Mouse (Mus musculus) bone marrow macrophage, adult 2 months (primary cell): ENCODE data around the gene Vac14.

ENCODE experiments used
- CTCF ChIP-seq: IDR thresholded peaks from 2 replicates; pipeline ENCODE4 v1.5.1; 2012; ENCODE audit warnings: low read depth, mild to moderate bottlenecking, low read length, moderate library complexity
- POLR2A ChIP-seq: IDR thresholded peaks from 2 replicates; pipeline ENCODE4 v1.6.1; 2012; ENCODE audit warnings: mild to moderate bottlenecking, low read depth, low read length, borderline replicate concordance

DNA sequence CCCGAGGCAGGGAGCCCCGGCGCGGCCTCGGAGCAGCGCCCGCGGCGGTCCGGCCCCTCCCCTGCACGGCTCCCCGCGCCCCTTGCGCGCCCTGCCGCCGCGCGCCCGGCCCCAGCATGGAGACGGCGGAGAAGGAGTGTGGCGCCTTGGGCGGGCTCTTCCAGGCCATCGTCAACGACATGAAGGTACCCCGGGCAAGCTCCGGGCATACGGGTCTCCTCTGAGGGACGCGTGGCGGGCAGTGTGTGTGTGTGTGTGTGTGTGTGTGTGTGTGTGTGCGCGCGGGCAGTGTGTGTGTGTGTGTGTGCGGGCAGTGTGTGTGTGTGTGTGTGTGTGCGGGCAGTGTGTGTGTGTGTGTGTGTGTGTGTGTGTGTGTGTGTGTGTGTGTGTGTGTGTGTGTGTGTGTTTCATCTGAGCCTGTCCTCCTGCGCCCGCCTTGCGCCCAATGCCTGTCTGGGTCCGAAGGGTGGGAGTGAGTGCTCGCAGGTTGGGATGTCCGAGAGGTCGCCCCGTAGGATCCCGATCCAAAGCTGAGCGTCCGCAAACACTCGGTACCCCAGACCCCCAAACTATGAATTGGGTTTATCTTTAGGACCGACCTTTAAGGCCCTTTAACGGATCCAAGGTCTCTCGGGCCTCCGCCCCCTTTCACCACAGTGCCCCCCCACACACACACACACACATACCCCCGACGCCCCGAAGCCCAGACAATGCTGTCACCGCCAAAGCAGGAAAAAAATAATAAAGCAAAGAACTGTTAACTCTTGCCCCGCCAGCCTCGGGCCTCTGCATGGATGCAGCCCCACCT lies 103.4 kb downstream of the Vac14 start:
- TF ChIP-seq CTCF = no peak
- no peak for TF ChIP-seq POLR2A
